Mouse (Mus musculus) midbrain, embryonic 11.5 days (tissue): ENCODE measurements at regions not wholly inside any gene's neighbourhood (a gene's known extent, or its start where the extent isn't known, plus 50 kb on each side); places are given as distances from the start of the nearest gene placed in this dataset.

Source experiments
- ATAC-seq: fragments of 200-750 bp; cut with Nextera tagmentation; 2 replicates; pipeline ENCODE4 v1.8.0; 2017; ENCODE audit warnings: moderate TSS enrichment, moderate library complexity; ENCODE audit not compliant: low FRiP score
- DNase-seq: peaks from one replicate; pipeline ENCODE4 v3.0.0; 2015; ENCODE audit warnings: low spot score; ENCODE audit errors: missing footprints
- H3K27ac ChIP-seq: fragments of 300-500 bp; sonication (generic); 2 replicates; pipeline ENCODE4 v1.5.1; 2014; ENCODE audit warnings: low read depth, low read length
- H3K27me3 ChIP-seq: fragments of 300-500 bp; sonication (generic); 2 replicates; pipeline ENCODE4 v1.6.1; 2014; ENCODE audit warnings: mild to moderate bottlenecking, low read length, moderate library complexity, mixed read lengths; ENCODE audit not compliant: control insufficient read depth, insufficient read depth
- H3K36me3 ChIP-seq: fragments of 300-500 bp; sonication (generic); 2 replicates; pipeline ENCODE4 v1.6.1; 2014; ENCODE audit warnings: mild to moderate bottlenecking, low read length, moderate library complexity, mixed read lengths; ENCODE audit not compliant: control insufficient read depth, insufficient read depth
- H3K4me1 ChIP-seq: fragments of 300-500 bp; sonication (generic); 2 replicates; pipeline ENCODE4 v1.6.1; 2014; ENCODE audit warnings: low read length; ENCODE audit not compliant: control insufficient read depth, insufficient read depth
- H3K4me2 ChIP-seq: fragments of 300-500 bp; sonication (generic); 2 replicates; pipeline ENCODE4 v1.6.1; 2014; ENCODE audit warnings: mild to moderate bottlenecking, moderate library complexity
- H3K4me3 ChIP-seq: fragments of 300-500 bp; sonication (generic); 2 replicates; pipeline ENCODE4 v1.5.1; 2014; ENCODE audit warnings: low read depth, low read length
- H3K9ac ChIP-seq: fragments of 300-500 bp; sonication (generic); 2 replicates; pipeline ENCODE4 v1.6.1; 2014; ENCODE audit warnings: low read length
- H3K9me3 ChIP-seq: fragments of 300-500 bp; sonication (generic); 2 replicates; pipeline ENCODE4 v1.6.1; 2016; ENCODE audit warnings: low read length; ENCODE audit not compliant: control insufficient read depth
- WGBS: fragments of 180-500 bp; shearing (Covaris S2); extraction: QIAGEN DNeasy Blood & Tissue Kit; methylation state at CpG from one replicate; pipeline ENCODE4 v1.1.7; 2014; 5-methylcytosine and 5-hydroxymethylcytosine counted together

DNA sequence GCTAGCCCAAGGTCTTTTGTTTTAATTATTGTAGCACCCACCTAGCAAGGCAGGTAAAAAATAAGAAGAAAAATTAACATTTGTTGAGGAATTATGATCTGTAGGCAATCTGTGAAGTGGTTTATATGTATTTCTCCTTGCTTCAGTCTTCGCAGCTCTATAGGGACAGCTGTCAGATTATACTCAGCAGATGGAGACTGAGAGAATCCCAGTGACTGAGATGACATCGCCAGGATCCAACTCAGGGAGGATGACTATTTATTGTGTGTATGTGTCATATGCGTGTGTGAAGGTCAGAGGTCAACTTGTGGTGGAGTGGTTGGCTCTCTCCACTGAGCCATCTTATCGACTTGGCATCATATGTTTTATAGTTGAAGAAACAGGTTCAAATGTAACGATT is 362.0 kb upstream of the Chd6 start:
- ATAC-seq, result no peak
- H3K27ac ChIP-seq, result no peak overlapping the region
- H3K9me3 ChIP-seq, result no peaks in the 10 kb centered on the region
- H3K4me2 ChIP-seq, result no peak overlapping the region
- 87% methylated on average over 5 of the region's 5 CpGs for WGBS
- H3K4me3 ChIP-seq, result no peak overlapping the region
- H3K9ac ChIP-seq, result no peak overlapping the region
- no peak for DNase-seq
- no peaks in the 10 kb centered on the region for H3K4me1 ChIP-seq
- H3K27me3 ChIP-seq, result no peaks in the 10 kb centered on the region
- no peaks in the 10 kb centered on the region for H3K36me3 ChIP-seq

DNA sequence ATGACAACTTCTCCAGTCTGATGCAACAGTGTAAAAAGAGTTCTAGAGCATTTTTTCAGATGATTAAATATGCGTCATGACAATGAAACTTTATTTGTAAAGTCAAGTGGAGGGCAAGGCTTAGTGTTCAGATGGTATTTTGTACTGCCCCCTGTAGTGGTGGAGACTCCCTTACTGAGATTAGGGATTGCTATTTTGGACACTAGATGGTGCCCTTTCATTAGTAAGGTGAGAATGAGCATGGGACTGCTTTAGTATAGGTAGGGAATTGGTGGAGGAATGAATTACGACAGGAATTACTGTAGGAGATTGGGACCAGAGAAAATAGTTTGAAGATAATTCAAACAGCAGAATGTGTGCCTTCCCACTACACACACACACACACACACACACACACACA is 361.1 kb upstream of the Chd6 start:
- H3K4me1 ChIP-seq, result no peaks in the 10 kb centered on the region
- no peak overlapping the region for H3K27ac ChIP-seq
- ATAC-seq (peak; percentile 82), DNase-seq (no peak)
- H3K9me3 ChIP-seq, result no peaks in the 10 kb centered on the region
- no peaks in the 10 kb centered on the region for H3K36me3 ChIP-seq
- 30% methylated on average over 2 of the region's 2 CpGs for WGBS
- no peak overlapping the region for H3K4me2 ChIP-seq
- H3K4me3 ChIP-seq, result no peak overlapping the region
- H3K27me3 ChIP-seq, result no peaks in the 10 kb centered on the region
- H3K9ac ChIP-seq, result no peak overlapping the region

DNA sequence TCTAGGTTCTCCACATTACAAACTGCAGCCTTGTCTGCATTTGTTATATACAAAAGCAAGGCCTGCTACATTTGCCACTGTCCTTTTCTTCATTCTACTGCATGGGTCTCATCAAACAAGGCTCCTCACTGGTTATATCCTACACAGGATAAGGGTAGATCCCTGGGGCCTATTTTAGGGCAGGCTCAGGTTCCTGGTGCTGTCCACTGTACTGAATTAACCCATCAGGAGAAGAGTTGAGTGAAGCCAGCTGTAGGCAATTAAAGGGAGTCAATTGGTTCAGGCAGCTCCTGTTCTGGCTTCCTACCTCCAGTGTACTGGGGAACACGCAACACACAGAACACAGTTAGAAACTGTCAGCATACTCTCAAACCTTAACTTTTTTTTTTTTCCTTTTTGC is 358.2 kb upstream of the Chd6 start:
- DNase-seq (no peak), ATAC-seq (no peak)
- 77% methylated on average over 1 of the region's 1 CpGs for WGBS
- Histone ChIP-seq H3K36me3 (no peaks in the 10 kb centered on the region), H3K9ac (no peak overlapping the region), H3K4me3 (no peak overlapping the region), H3K27ac (no peak overlapping the region), H3K4me2 (no peak overlapping the region), H3K9me3 (no peaks in the 10 kb centered on the region), H3K27me3 (no peaks in the 10 kb centered on the region), H3K4me1 (no peaks in the 10 kb centered on the region)

DNA sequence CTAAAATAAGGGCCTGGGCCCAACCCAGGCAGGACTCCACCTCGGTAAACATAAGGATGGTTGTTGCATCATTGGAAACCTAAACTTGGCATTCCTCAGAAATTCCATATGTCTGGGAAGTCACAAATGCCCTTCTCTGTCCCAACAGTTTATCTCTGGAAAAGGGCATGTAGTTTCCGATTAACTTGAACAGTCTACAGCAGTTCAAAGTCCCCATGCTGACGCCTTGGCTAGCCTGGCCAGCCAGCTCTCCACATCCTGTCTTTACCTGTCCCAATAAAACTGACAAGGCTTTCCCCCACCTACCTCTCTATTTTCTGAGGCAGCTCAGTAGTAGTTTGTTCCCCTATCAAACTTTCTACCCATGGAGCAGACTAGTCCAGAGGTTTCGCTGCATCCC is 351.7 kb upstream of the Chd6 start:
- Histone ChIP-seq H3K9me3 (no peaks in the 10 kb centered on the region), H3K4me1 (0 out of 2 replicates have a peak, but pooled peaks cover 4% of the 10 kb centered on the region), H3K27ac (no peak overlapping the region), H3K9ac (no peak overlapping the region), H3K4me3 (no peak overlapping the region), H3K36me3 (no peaks in the 10 kb centered on the region), H3K27me3 (no peaks in the 10 kb centered on the region), H3K4me2 (no peak overlapping the region)
- no peak for ATAC-seq
- no peak for DNase-seq
- WGBS, result 90% methylated on average over 4 of the region's 4 CpGs

DNA sequence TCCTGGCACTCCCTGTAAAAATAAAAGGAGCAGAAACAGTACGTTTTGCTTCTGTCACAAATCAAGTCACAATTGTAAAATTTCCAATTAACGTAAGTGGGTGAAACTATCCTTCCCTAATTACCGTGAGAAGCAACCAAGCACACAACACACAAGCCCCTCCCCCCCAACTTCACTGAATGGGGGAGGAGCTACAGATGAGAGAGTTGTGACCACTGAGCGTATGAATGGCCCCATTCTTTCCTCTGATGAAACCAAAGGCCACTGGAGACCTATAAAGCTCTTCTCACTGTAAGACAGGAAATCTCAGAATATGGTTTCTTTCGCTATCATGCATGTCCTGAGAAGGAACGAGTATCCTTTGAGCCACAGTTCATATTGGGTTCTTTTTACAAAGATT is 345.6 kb upstream of the Chd6 start:
- DNase-seq (no peak), ATAC-seq (no peak)
- H3K4me1 ChIP-seq, result 0 out of 2 replicates have a peak, but pooled peaks cover 4% of the 10 kb centered on the region
- no peaks in the 10 kb centered on the region for H3K27me3 ChIP-seq
- H3K9me3 ChIP-seq, result no peaks in the 10 kb centered on the region
- 83% methylated on average over 6 of the region's 6 CpGs for WGBS
- no peak overlapping the region for H3K27ac ChIP-seq
- no peak overlapping the region for H3K9ac ChIP-seq
- H3K4me2 ChIP-seq, result no peak overlapping the region
- H3K36me3 ChIP-seq, result no peaks in the 10 kb centered on the region
- no peak overlapping the region for H3K4me3 ChIP-seq

DNA sequence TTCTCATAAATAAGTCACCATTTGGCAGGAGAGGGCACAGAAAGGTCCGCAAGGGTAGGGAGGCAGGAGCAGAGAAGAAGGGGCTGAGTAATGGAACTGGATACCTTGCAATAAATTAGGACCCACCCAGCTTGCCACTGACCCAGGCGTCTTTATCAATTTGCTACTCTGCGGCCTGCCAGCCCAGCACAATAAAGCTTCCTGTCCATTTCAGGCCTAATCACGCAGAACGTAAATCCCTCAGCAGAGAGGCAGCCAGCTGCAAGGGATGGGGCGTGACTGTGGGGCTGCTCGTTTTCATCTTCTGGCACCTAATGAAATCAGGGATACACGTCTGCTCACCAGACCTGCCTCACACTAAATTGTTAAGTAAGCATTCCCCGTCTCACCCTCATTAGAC is 324.9 kb upstream of the Chd6 start:
- 24% methylated on average over 9 of the region's 9 CpGs for WGBS
- Histone ChIP-seq H3K4me2 (no peak overlapping the region), H3K4me3 (no peak overlapping the region), H3K27ac (no peak overlapping the region), H3K36me3 (no peaks in the 10 kb centered on the region), H3K4me1 (no peaks in the 10 kb centered on the region), H3K9ac (no peak overlapping the region), H3K9me3 (no peaks in the 10 kb centered on the region), H3K27me3 (no peaks in the 10 kb centered on the region)
- DNase-seq, result peak; percentile 79
- ATAC-seq, result peak; percentile 61; the same call in 1 of the 2 replicates

DNA sequence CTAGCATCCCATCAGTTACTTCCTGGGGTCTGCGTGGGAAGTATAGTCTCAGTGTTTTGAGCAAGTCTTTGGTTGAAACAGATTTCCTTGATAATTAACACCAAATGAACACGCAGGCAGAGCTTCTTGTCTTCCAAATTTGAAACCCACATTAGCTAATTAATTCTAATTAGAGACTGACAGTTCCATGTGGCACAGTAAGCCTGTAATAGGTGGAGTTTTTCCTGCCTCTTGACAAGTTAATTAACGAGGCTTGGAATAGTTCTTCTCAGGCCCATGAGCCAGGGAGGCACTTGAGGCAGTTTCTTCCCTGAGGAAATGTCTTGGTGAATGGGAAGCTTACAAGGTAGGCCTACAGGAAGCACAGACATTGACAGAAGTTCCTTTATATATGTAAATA is 320.4 kb upstream of the Chd6 start:
- H3K4me1 ChIP-seq, result no peaks in the 10 kb centered on the region

DNA sequence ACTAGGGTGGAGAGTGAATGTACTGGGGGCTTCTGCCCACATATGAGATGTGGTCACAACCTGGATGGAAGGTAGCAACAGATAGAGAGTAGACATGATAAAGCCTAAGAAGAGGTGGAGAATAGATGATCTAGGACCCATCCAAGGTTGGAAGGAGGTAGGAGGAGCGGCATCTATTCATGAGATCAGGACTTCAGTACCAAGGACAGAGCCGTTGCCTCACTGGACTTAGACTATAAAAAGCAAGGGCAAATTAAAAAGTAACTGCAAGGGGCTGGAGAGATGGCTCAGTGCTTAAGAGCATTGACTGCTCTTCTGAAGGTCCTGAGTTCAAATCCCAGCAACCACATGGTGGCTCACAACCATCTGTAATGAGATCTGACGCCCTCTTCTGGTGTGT is 316.7 kb upstream of the Chd6 start:
- DNase-seq (no peak), ATAC-seq (no peak)
- Histone ChIP-seq H3K27me3 (no peaks in the 10 kb centered on the region), H3K9me3 (no peaks in the 10 kb centered on the region), H3K27ac (no peak overlapping the region), H3K4me2 (no peak overlapping the region), H3K9ac (no peak overlapping the region), H3K4me3 (no peak overlapping the region), H3K4me1 (no peaks in the 10 kb centered on the region), H3K36me3 (no peaks in the 10 kb centered on the region)
- WGBS, result 49% methylated on average over 3 of the region's 3 CpGs

More for the DNA sequence above, 320.4 kb upstream of the Chd6 start:
- 80% methylated on average over 3 of the region's 3 CpGs for WGBS
- ATAC-seq (no peak), DNase-seq (no peak)
- Histone ChIP-seq H3K4me3 (no peak overlapping the region), H3K4me2 (no peak overlapping the region), H3K9ac (no peak overlapping the region), H3K27ac (no peak overlapping the region), H3K9me3 (no peaks in the 10 kb centered on the region), H3K27me3 (no peaks in the 10 kb centered on the region), H3K36me3 (no peaks in the 10 kb centered on the region)

DNA sequence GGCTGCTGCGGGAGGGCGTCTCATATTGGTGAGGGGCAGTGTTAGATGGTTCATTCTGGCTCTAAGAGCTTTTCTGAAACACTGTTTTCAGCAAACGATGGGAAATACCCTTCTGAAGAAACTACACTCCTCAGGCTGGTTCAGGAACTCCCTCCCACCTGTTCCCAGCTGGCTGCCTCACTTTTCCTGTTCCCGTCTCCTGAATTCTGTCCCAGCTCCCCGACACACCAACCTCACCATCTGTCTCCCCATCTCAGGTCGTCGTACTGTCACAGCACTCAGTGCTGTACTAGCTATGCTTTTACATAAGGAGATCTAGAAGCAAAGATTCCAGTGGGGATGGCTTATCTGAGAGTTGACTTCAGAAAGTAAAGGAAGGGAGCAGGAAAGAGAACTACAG is 309.2 kb upstream of the Chd6 start:
- DNase-seq (no peak), ATAC-seq (no peak)
- Histone ChIP-seq H3K27ac (no peak overlapping the region), H3K9me3 (no peaks in the 10 kb centered on the region), H3K4me3 (no peak overlapping the region), H3K4me1 (no peaks in the 10 kb centered on the region), H3K9ac (no peak overlapping the region), H3K27me3 (no peaks in the 10 kb centered on the region), H3K4me2 (no peak overlapping the region), H3K36me3 (no peaks in the 10 kb centered on the region)
- 90% methylated on average over 7 of the region's 7 CpGs for WGBS
